Mouse (Mus musculus): ENCODE measurements around the gene Ccl26.

The Ccl26 gene

DNA sequence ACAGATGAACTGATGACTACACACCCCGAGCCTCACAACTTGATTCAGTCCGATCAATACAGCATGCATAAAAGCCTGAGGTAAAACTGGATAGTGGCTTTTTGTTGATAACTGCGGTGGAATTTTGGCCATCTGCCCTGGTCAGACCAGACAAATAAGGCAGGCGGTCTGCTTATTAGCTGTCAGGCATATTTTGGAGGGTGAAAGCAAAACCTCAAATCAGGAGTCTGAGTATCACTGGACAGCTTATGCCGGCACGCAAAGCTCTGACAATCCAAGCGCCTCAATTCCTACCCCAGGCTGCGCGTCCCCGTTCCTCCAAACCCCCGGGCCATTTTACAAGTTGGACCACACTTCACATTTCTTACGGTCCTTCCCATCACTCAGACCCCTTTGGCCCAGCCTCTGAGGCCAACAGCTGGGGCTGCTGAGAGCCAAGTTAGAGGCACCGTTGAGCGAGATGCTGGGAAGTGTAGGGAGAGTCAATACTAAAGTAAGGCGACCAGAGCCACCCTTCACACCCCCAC, 19.3 kb downstream of the Ccl26 start:
- DNase-seq (ENCODE audit: inconsistent age in 2 of 2, low spot score in 1 of 2) = peak; percentile 43 to 70

GRCm38 (mm10) chr5:135537794-135538214, 25.6 kb downstream of the Ccl26 start:
- no peak for DNase-seq (ENCODE audit: inconsistent age in 2 of 2, low spot score in 1 of 2)

- no peak for DNase-seq (ENCODE audit: inconsistent age in 2 of 2, low spot score in 1 of 2)
These were observed 26.0 kb downstream of the Ccl26 start for GRCm38 (mm10) chr5:135537326-135537725.

DNA sequence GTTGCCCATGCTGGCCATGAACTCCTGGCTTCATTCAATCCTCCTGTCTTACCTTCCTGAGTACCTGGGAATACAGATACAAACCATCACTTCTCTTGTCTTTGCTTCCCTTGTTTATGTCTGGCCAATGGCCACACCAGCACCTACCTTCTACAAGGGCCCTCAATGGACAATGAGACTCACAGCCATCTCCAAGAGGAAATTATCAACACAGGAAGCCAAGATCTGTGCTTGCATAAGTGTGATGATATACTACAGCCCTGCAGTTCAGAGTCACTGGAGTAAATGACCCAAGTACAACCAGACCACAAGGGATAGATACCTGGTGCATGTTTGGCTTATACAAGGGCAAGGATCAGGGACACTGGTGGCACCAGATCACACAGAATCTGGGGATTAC, 27.5 kb downstream of the Ccl26 start:
- DNase-seq (ENCODE audit: inconsistent age in 2 of 2, low spot score in 1 of 2) = no peak

DNA sequence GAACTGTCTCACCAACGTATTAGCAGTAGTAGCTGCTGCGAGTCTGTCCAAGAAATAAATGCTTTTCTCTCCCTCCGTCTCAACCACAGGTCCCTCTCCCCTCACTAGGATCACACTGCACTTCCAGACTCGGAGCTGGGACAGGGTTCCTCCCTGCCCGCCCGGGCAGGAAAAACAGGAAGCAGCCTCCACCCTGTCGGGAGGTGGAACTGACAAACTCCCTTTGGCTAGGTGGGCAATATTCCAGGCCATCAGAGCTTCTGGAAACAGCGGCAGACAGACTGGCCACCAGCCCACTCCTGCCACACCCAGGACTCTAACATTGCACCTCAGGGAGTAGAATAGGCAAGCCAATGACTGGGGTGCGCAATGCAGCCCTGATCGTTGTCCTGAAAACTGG, 29.9 kb downstream of the Ccl26 start:
- peak; percentile 67 to 80 for DNase-seq (ENCODE audit: inconsistent age in 2 of 2, low spot score in 1 of 2)

GRCm38 (mm10) chr5:135531306-135531845, 32.0 kb downstream of the Ccl26 start:
- DNase-seq (ENCODE audit: inconsistent age in 2 of 2, low spot score in 1 of 2) = peak; percentile 65 to 76

DNA sequence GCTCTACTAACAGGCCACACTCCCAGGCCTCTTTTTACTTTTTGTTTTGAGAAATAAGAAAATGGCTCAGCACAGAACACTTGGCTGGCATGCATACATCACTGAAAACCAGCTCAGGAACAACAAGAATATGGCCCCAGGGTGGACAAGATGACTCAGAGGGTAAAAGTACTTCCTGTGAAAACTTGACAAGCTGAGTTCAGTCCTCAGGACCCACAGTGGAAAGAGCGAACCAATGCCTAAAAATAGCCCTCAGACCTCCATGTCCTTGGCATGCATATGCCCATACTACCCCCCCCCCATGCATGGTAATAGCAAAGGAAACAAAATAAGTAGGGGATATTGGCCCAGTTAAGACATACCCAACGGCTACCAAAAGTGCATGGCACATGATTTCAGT, 33.4 kb downstream of the Ccl26 start:
- no peak for DNase-seq (ENCODE audit: inconsistent age in 2 of 2, low spot score in 1 of 2)

DNA sequence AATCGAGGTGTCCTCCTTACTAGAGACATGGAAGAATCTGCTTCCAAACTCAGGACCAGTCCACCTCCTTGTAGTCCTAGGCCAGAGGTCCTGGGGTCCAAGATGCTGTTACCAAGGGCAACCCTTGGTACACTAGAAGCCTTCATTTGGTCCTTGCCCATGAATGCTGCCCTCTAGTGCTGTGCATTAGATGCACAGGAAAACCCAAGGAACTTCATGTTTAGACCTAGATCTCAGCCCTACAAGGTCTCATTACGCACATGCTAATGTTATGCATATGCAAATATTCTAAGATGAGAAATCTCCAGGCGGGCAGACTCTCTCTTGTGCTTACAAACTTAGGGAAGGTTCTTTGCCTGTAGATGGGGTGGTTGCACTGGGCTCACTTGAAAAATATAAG, 34.1 kb downstream of the Ccl26 start:
- no peak for DNase-seq (ENCODE audit: inconsistent age in 2 of 2, low spot score in 1 of 2)

GRCm38 (mm10) chr5:135527986-135528385, 35.4 kb downstream of the Ccl26 start:
- peak; percentile 39 to 57 for DNase-seq (ENCODE audit: inconsistent age in 2 of 2, low spot score in 1 of 2)

GRCm38 (mm10) chr5:135524660-135525560, 38.5 kb downstream of the Ccl26 start:
- peak in 1 of 2 experiments; percentile 43 for DNase-seq (ENCODE audit: inconsistent age in 2 of 2, low spot score in 1 of 2)

DNA sequence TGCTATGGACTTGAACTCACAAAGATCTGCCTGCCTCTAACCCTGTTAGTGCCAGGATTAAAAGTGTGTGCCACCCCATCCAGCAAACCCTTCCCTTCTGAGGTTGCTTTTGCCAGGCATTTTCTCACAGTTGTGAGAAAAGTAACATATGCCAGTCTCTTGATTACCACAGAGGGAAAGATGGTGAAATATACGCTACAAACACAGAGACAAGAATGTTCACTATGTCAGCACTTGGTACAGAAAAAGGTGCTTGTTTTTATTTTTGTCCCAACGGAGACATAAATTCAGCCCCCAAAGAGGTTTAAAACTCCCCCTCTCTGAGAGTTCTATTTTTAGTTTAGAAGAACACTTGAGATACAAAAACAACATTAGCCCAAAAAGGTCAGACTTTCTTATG, 39.3 kb downstream of the Ccl26 start:
- no peak for DNase-seq (ENCODE audit: inconsistent age in 2 of 2, low spot score in 1 of 2)

GRCm38 (mm10) chr5:135522111-135522722, 41.2 kb downstream of the Ccl26 start:
- DNase-seq (ENCODE audit: inconsistent age in 2 of 2, low spot score in 1 of 2) = peak; percentile 88 to 92

DNA sequence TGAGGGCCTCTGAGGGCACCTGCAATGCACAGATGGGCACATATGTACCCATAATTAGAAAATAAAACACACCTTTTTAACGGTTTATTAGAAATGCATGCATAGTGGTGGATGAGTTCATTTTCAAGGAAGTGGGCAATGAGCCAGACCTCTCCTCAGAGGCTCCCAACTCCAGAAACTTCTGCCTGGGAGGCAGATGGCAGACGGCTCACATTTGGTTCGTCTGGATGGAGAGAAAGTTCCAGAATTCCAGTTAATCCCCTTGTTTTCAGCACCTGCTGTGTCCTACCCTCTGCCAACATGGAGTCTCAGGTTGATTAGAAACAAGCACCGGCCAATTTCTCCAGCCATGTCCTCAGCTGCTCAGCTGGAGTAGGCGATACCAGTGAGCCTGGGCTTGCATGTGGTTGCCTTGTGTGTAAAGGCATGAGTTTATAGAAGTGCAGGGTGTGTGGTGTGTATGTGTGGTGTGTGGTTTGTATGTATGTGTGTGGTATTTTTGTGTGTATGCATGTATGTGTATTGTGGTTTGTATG, 46.0 kb downstream of the Ccl26 start:
- no peak for DNase-seq (ENCODE audit: inconsistent age in 2 of 2, low spot score in 1 of 2)

DNA sequence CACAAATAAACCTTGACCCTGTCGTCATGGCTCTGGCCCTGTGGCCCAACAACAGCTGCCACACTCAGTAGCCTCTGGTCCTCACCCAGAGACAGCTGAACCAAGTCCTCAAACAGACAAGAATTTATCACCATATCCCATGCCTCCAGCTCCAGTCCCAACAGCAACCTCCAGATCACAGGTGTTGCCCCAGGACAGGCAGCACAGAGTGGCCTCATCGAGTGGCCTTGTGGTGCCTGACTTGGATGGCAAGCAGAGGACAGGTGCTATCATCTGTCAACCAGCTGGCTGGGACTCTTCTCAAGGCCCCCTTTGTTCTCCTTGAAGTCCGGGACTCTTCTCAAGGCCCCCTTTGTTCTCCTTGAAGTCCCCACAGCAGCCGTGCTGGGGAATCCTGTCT, 50.2 kb downstream of the Ccl26 start:
- DNase-seq (ENCODE audit: inconsistent age in 2 of 2, low spot score in 1 of 2) = no peak

- peak in 1 of 2 experiments; percentile 66 for DNase-seq (ENCODE audit: inconsistent age in 2 of 2, low spot score in 1 of 2)
These were observed 52.3 kb downstream of the Ccl26 start for GRCm38 (mm10) chr5:135511105-135511504.

Data from adrenal gland, adult (tissue).